Mouse (Mus musculus) intestine, embryonic 16.5 days (tissue): Measurements from ENCODE around the gene Gm17018. TPM values are rescaled to one million over a fixed set of nuclear protein-coding genes. Genes with fewer than 3 reads are reported as not detected.
A peak's percentile ranks its signal among the peaks of the same experiment; 100 is the strongest.

Experiments used
- ATAC-seq: fragments of 200-750 bp; cut with Nextera tagmentation; 2 replicates; pipeline ENCODE4 v1.8.0; 2017; ENCODE audit warnings: moderate TSS enrichment, moderate library complexity
- H3K27ac ChIP-seq: fragments of 300-500 bp; sonication (generic); 2 replicates; pipeline ENCODE4 v1.5.1; 2014; ENCODE audit warnings: mild to moderate bottlenecking, low read length
- H3K27me3 ChIP-seq: fragments of 300-500 bp; sonication (generic); replicated peaks from 2 replicates; pipeline ENCODE4 v1.6.1; 2014; ENCODE audit warnings: low read length, control low read depth, mixed read lengths; ENCODE audit not compliant: control insufficient read depth, insufficient read depth
- H3K36me3 ChIP-seq: fragments of 300-500 bp; sonication (generic); 2 replicates; pipeline ENCODE4 v1.6.1; 2014; ENCODE audit warnings: low read length, control low read depth; ENCODE audit not compliant: control insufficient read depth, insufficient read depth
- H3K4me1 ChIP-seq: fragments of 300-500 bp; sonication (generic); 2 replicates; pipeline ENCODE4 v1.6.1; 2014; ENCODE audit warnings: low read length, control low read depth, mixed read lengths; ENCODE audit not compliant: control insufficient read depth, insufficient read depth
- H3K4me2 ChIP-seq: fragments of 300-500 bp; sonication (generic); 2 replicates; pipeline ENCODE4 v1.6.1; 2014; ENCODE audit warnings: low read depth, low read length, control low read depth
- H3K4me3 ChIP-seq: fragments of 300-500 bp; sonication (generic); 2 replicates; pipeline ENCODE4 v1.5.1; 2014; ENCODE audit warnings: mild to moderate bottlenecking, low read length
- H3K9ac ChIP-seq: fragments of 300-500 bp; sonication (generic); 2 replicates; pipeline ENCODE4 v1.6.1; 2014; ENCODE audit warnings: low read depth, low read length
- H3K9me3 ChIP-seq: fragments of 300-500 bp; sonication (generic); 2 replicates; pipeline ENCODE4 v1.6.1; 2016; ENCODE audit warnings: low read length, control low read depth; ENCODE audit not compliant: control insufficient read depth
- WGBS: fragments of 180-500 bp; shearing (Covaris S2); extraction: QIAGEN DNeasy Blood & Tissue Kit; methylation state at CpG from one replicate; pipeline ENCODE4 v1.1.7; 2014; 5-methylcytosine and 5-hydroxymethylcytosine counted together
- polyA plus RNA-seq: library from polyadenylated mRNA; unstranded; fragments of >200 nt; fragmentation: Nextera tagmentation; extraction: Ambion mirVana; gene quantifications from 2 replicates; pipeline ENCODE4 v1.2.1, GENCODE M21; 2015

The Gm17018 gene
- polyA plus RNA-seq, 1 experiment from 2014 or later: 34.6 TPM

DNA sequence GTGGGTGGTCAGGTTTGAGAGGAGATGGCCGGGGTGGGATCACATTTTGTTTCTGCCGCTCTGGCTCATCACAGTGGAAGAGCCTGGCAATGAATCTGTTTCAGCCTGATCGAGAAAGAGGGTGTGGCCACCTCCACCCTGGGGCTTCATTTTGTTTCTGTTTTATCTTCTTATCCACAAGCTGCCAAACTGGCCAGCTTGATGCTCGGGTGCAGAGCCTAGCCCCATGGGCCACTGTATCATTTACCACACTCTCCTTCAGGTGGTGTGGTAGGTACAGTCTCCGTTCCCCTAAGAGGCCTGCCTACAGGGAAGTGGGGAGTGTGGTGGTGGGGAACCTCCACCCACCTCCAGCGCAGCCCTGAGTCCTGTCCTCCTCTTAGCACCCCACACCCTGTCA, 12.6 kb downstream of the Gm17018 start:
- 85% methylated on average over 6 of the region's 6 CpGs for WGBS
- ATAC-seq: no peak
- no peaks in the 10 kb centered on the region for H3K9me3 ChIP-seq

DNA sequence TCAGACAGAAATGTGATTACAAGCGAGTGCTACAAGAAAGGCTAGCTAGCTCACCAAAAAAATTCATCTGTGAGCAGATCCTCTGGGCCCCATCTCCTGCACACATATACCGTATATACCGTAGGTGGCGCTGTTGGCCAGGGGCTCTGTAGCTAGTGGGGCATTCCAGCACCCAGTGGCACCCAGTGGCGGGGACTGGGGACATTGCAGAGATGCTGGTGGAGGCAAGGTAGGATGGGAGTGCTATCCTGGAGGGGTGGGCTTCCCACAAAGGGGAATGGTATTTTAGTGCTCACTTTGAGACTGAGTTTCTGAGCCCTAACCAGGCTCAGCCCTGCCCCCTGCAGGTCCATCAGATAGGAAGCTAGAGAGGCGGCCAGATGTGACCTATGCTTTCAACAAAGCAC, 13.4 kb downstream of the Gm17018 start:
- Histone ChIP-seq H3K4me3 (no peak overlapping the region), H3K27me3 (no peaks in the 10 kb centered on the region), H3K36me3 (0 out of 2 replicates have a peak, but pooled peaks cover 9% of the 10 kb centered on the region), H3K9me3 (no peaks in the 10 kb centered on the region), H3K27ac (no peak overlapping the region), H3K4me2 (no peak overlapping the region), H3K4me1 (peaks cover 30% of the 10 kb centered on the region), H3K9ac (no peak overlapping the region)
- 28% methylated on average over 6 of the region's 6 CpGs for WGBS
- peak; percentile 49 for ATAC-seq

More for the DNA sequence above, 12.6 kb downstream of the Gm17018 start:
- Histone ChIP-seq H3K27me3 (no peaks in the 10 kb centered on the region), H3K4me2 (no peak overlapping the region), H3K4me1 (peaks cover 30% of the 10 kb centered on the region), H3K27ac (no peak overlapping the region), H3K36me3 (0 out of 2 replicates have a peak, but pooled peaks cover 5% of the 10 kb centered on the region), H3K4me3 (no peak overlapping the region), H3K9ac (no peak overlapping the region)

- ATAC-seq: no peak
- no peak overlapping the region for H3K9ac ChIP-seq
Measured at GRCm38 (mm10) chr19:45574339-45574898, 14.0 kb downstream of the Gm17018 start.

DNA sequence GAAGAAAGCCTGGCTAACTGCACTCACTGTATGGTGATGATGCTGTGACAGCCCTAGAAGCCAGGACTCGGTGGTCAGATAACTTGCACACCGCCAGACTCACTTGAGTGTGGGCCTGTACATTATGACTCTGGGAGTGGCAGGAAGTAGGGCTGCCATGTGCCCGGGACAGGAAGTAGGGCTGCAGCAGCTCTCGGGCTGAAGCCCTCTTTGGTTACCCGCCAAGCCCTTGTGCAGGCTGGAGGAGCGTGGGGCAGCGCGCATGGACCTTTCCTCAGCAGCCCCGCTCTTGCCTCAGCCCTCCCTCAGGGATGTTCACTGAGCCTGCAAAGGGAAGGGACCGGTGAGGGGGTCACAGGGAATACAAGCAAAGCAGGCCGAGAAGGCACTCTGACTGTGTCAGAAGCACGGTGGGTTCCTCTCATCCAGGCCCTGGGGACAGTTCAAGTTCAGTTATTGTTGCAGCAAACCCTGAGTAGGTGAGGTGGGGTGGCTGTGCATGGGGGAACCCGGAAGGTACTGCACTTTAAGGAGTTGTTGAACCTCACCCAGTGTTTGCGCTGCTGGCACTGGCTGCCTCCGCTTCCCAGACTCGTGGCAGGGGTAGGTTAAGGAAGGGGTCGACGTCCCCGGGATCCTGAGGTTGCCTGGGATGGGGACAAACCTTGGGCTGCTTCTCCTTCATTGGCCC, 14.7 kb downstream of the Gm17018 start:
- 35% methylated on average over 19 of the region's 19 CpGs for WGBS
- ATAC-seq: peak; percentile 14
- H3K9ac ChIP-seq: peak overlapping the region; percentile 50; the same call in 1 of the 2 replicates
- no peaks in the 10 kb centered on the region for H3K9me3 ChIP-seq
- H3K36me3 ChIP-seq: 0 out of 2 replicates have a peak, but pooled peaks cover 9% of the 10 kb centered on the region
- H3K27ac ChIP-seq: peak overlapping the region; percentile 63
- H3K4me2 ChIP-seq: peak overlapping the region; percentile 44
- H3K4me3 ChIP-seq: 0 out of 2 replicates have a peak overlapping the region, but pooled peaks have one; percentile 6
- peaks cover 30% of the 10 kb centered on the region for H3K4me1 ChIP-seq
- H3K27me3 ChIP-seq: no peaks in the 10 kb centered on the region

More at GRCm38 (mm10) chr19:45574339-45574898, 14.0 kb downstream of the Gm17018 start:
- WGBS: 65% methylated on average over 7 of the region's 7 CpGs
- Histone ChIP-seq H3K27ac (no peak overlapping the region), H3K36me3 (0 out of 2 replicates have a peak, but pooled peaks cover 9% of the 10 kb centered on the region), H3K4me1 (peaks cover 30% of the 10 kb centered on the region), H3K9me3 (no peaks in the 10 kb centered on the region), H3K4me3 (no peak overlapping the region), H3K27me3 (no peaks in the 10 kb centered on the region), H3K4me2 (no peak overlapping the region)

DNA sequence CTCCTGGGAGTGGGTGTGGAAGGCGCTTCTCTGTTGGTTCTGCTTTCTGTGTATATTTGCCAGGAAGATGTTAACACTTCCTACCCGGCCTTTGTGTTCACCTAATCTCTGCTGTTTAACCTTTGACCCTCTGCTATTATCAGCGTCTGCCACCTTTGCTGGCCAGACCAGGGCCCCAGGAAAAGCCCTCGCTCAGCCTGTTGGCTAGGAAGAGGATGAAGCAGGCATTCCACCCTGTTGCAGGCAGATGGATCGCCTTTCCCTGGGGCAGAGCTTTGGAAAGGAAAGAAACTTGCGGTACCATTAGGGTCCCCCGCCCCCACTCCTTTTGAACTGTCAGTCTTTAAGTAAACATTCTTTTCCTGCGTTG, 15.2 kb downstream of the Gm17018 start:
- H3K27ac ChIP-seq: peak overlapping the region; percentile 63
- H3K4me1 ChIP-seq: peaks cover 30% of the 10 kb centered on the region
- H3K36me3 ChIP-seq: 0 out of 2 replicates have a peak, but pooled peaks cover 9% of the 10 kb centered on the region
- peak overlapping the region; percentile 50; the same call in 1 of the 2 replicates for H3K9ac ChIP-seq
- ATAC-seq: peak; percentile 69
- WGBS: 14% methylated on average over 8 of the region's 8 CpGs
- H3K4me2 ChIP-seq: peak overlapping the region; percentile 44
- H3K9me3 ChIP-seq: no peaks in the 10 kb centered on the region
- 0 out of 2 replicates have a peak overlapping the region, but pooled peaks have one; percentile 6 for H3K4me3 ChIP-seq
- H3K27me3 ChIP-seq: no peaks in the 10 kb centered on the region

DNA sequence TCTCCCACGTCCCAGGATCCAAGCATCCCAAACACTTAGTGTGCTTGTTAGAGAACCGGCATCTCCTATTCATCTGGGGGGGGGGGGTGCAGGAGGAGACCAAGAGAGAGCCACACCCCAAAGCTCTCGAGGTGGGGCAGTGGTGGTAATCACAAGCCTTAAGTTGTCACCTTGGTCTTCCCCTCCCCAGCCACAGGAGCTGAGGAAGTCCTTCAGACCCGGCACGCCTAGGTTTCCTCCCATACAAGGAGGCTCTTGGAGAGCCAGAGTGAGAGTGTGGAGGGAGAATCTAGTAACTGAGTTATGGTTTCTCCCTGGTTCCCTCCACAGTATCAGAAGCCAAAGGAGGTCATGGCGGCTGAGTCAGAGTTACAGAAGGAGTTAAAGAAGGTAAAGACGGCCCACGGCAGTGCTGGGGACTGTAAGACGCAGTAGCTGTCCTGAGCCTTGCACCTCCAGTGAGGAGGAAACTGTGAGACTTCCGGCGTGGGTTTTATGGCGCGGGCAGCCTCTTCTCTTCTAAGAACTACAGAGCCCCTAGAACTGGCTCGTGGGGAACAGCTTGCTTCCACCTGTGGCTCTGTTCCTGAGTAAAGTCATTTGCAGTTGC, 16.8 kb downstream of the Gm17018 start:
- Histone ChIP-seq H3K4me1 (peaks cover 30% of the 10 kb centered on the region), H3K4me2 (no peak overlapping the region), H3K4me3 (no peak overlapping the region), H3K9ac (no peak overlapping the region), H3K27me3 (no peaks in the 10 kb centered on the region), H3K36me3 (0 out of 2 replicates have a peak, but pooled peaks cover 9% of the 10 kb centered on the region), H3K27ac (no peak overlapping the region), H3K9me3 (no peaks in the 10 kb centered on the region)
- WGBS: 62% methylated on average over 14 of the region's 14 CpGs
- ATAC-seq: no peak

GRCm38 (mm10) chr19:45578976-45579375, 18.6 kb downstream of the Gm17018 start:
- 81% methylated on average over 12 of the region's 12 CpGs for WGBS
- H3K36me3 ChIP-seq: 0 out of 2 replicates have a peak, but pooled peaks cover 9% of the 10 kb centered on the region
- no peak overlapping the region for H3K9ac ChIP-seq
- no peak overlapping the region for H3K4me2 ChIP-seq
- peaks cover 30% of the 10 kb centered on the region for H3K4me1 ChIP-seq
- no peak overlapping the region for H3K4me3 ChIP-seq
- no peaks in the 10 kb centered on the region for H3K27me3 ChIP-seq
- no peak for ATAC-seq
- no peaks in the 10 kb centered on the region for H3K9me3 ChIP-seq
- H3K27ac ChIP-seq: no peak overlapping the region

GRCm38 (mm10) chr19:45579416-45579815, 19.0 kb downstream of the Gm17018 start:
- H3K4me3 ChIP-seq: no peak overlapping the region
- peaks cover 30% of the 10 kb centered on the region for H3K4me1 ChIP-seq
- H3K36me3 ChIP-seq: 0 out of 2 replicates have a peak, but pooled peaks cover 9% of the 10 kb centered on the region
- no peaks in the 10 kb centered on the region for H3K27me3 ChIP-seq
- ATAC-seq: no peak
- 88% methylated on average over 7 of the region's 7 CpGs for WGBS
- H3K9me3 ChIP-seq: no peaks in the 10 kb centered on the region
- no peak overlapping the region for H3K4me2 ChIP-seq
- H3K27ac ChIP-seq: no peak overlapping the region
- H3K9ac ChIP-seq: no peak overlapping the region

GRCm38 (mm10) chr19:45580235-45580634, 19.8 kb downstream of the Gm17018 start:
- no peak overlapping the region for H3K4me2 ChIP-seq
- no peak overlapping the region for H3K27ac ChIP-seq
- H3K9ac ChIP-seq: no peak overlapping the region
- H3K9me3 ChIP-seq: no peaks in the 10 kb centered on the region
- 0 out of 2 replicates have a peak, but pooled peaks cover 9% of the 10 kb centered on the region for H3K36me3 ChIP-seq
- WGBS: 75% methylated on average over 12 of the region's 12 CpGs
- H3K27me3 ChIP-seq: no peaks in the 10 kb centered on the region
- peaks cover 22% of the 10 kb centered on the region for H3K4me1 ChIP-seq
- no peak overlapping the region for H3K4me3 ChIP-seq
- no peak for ATAC-seq
